Comparison of ENCODE assay signal across 13 mouse cellular contexts in the genomic region with DNA sequence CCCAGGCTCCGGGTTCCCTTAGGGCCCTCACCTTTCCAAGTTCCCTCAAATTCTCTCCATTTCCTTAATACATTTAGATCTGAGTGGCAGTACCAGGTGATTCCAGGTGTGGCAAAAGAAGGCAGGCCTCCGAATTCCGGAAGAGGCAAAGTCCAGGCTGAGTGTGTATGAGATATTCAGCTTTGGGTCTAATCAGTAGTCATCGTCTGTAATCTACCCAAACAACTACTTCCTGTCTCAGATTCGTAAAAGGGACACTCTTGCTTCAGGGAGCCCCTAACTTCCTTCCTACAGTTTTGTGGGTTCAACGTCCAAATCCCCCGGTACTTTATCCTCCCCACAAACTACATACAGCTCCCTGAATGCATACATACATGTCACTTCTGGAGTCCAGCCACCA. TPM values are rescaled to one million over a fixed set of nuclear protein-coding genes. Genes with fewer than 3 reads are reported as not detected.
DNase-seq lines count a peak whose midpoint lies in the region; ATAC-seq and TF ChIP-seq lines count a peak whose summit lies in the region.
"Had no signal": no experiment of that assay in that cellular context is flagged by ENCODE, and none has a peak within 500 bp of the region (broad histone marks: within the 10 kb centered on the region; RNA-seq: fewer than 3 reads in every experiment).

A gene (minus strand): TSS at position 81 of the 400 bp plus-strand sequence.

- no peaks in the 10 kb centered on the region for H3K36me3 ChIP-seq in embryonic facial prominence, embryonic 13.5 days
- H3K36me3 ChIP-seq in embryonic facial prominence, embryonic 10.5 days (replicated peaks) = no peaks in the 10 kb centered on the region
- H3K36me3 ChIP-seq in MEL (ENCODE audit: control insufficient read depth in 1 of 2, insufficient read depth in 2 of 2, low read length in 2 of 2) = peaks cover 0 to 7% of the 10 kb centered on the region in 2 experiments; a peak in 2 of 4 replicates
- peaks cover 3% of the 10 kb centered on the region; the same call in 1 of the 2 replicates for H3K36me3 ChIP-seq in intestine, postnatal 0 days (ENCODE audit: control insufficient read depth, insufficient read depth)
- no peaks in the 10 kb centered on the region for H3K36me3 ChIP-seq in midbrain, embryonic 14.5 days (ENCODE audit: control insufficient read depth, insufficient read depth, low read length)
- no peaks in the 10 kb centered on the region for H3K36me3 ChIP-seq in forebrain, postnatal 0 days (ENCODE audit: insufficient read depth)
- H3K36me3 ChIP-seq: hindbrain, embryonic 12.5 days had no signal

- no peak within 1 kb of the TSS for H3K27ac ChIP-seq in embryonic facial prominence, embryonic 13.5 days
- no peak within 1 kb of the TSS for H3K27ac ChIP-seq in embryonic facial prominence, embryonic 10.5 days (replicated peaks)
- peak within 1 kb of the TSS; percentile 15; the same call in 1 of the 2 replicates for H3K27ac ChIP-seq in MEL (ENCODE audit: control insufficient read depth, low read depth, low read length)
- peak within 1 kb of the TSS; percentile 82 for H3K27ac ChIP-seq in intestine, postnatal 0 days (ENCODE audit: low read depth, low read length)
- no peak within 1 kb of the TSS for H3K27ac ChIP-seq in midbrain, embryonic 14.5 days (replicated peaks; ENCODE audit: low read depth, low read length)
- no peak within 1 kb of the TSS for H3K27ac ChIP-seq in forebrain, postnatal 0 days (ENCODE audit: low read depth, low read length)
- H3K27ac ChIP-seq: hindbrain, embryonic 12.5 days had no signal

- TF ChIP-seq CTCF in MEL (IDR thresholded peaks at IDR 0.05 in 2 of 3, conservative IDR thresholded peaks at IDR 0.05 in 1 of 3; ENCODE audit: control insufficient read depth in 1 of 3, insufficient read depth in 1 of 3, low read depth in 2 of 3, low read length in 3 of 3, poor library complexity in 1 of 3, severe bottlenecking in 1 of 3) = no peak
- no peak for TF ChIP-seq CTCF in intestine, postnatal 0 days (IDR thresholded peaks at IDR 0.05; ENCODE audit: low read depth)
- TF ChIP-seq CTCF in forebrain, postnatal 0 days (IDR thresholded peaks at IDR 0.05; ENCODE audit: low read depth) = no peak

- H3K4me2 ChIP-seq in embryonic facial prominence, embryonic 13.5 days = 0 out of 2 replicates have a peak within 1 kb of the TSS, but pooled peaks have one; percentile 59
- peak within 1 kb of the TSS; percentile 77 for H3K4me2 ChIP-seq in intestine, postnatal 0 days (replicated peaks; ENCODE audit: low read depth)
- H3K4me2 ChIP-seq in midbrain, embryonic 14.5 days (ENCODE audit: low read length) = no peak within 1 kb of the TSS
- H3K4me2 ChIP-seq in forebrain, postnatal 0 days (ENCODE audit: low read depth) = no peak within 1 kb of the TSS

- TF ChIP-seq RAD21 in MEL (IDR thresholded peaks at IDR 0.05; ENCODE audit: low read depth, low read length) = no peak

- no peak for ATAC-seq in embryonic facial prominence, embryonic 13.5 days (ENCODE audit: insufficient number of reproducible peaks, insufficient read depth, low FRiP score, low TSS enrichment, low read depth)
- ATAC-seq in intestine, postnatal 0 days = peak; percentile 87
- 0 out of 2 replicates have a peak, but pooled peaks have one; percentile 20 for ATAC-seq in megakaryocyte, adult 5-6 weeks (ENCODE audit: poor library complexity, severe bottlenecking)
- no peak for ATAC-seq in midbrain, embryonic 14.5 days (ENCODE audit: low FRiP score, low TSS enrichment)
- ATAC-seq in forebrain, postnatal 0 days = no peak

- no peak within 1 kb of the TSS for H3K4me3 ChIP-seq in embryonic facial prominence, embryonic 13.5 days
- H3K4me3 ChIP-seq in embryonic facial prominence, embryonic 10.5 days = no peak within 1 kb of the TSS; the same call in 1 of the 2 replicates
- peak within 1 kb of the TSS; percentile 8 to 53; a peak in 3 of 4 replicates for H3K4me3 ChIP-seq in MEL (ENCODE audit: control insufficient read depth in 1 of 2, insufficient read depth in 1 of 2, low read depth in 2 of 2, low read length in 2 of 2)
- H3K4me3 ChIP-seq in intestine, postnatal 0 days (ENCODE audit: low read depth, low read length) = peak within 1 kb of the TSS; percentile 45
- H3K4me3 ChIP-seq in midbrain, embryonic 14.5 days (replicated peaks; ENCODE audit: low read depth, low read length) = no peak within 1 kb of the TSS
- no peak within 1 kb of the TSS for H3K4me3 ChIP-seq in forebrain, postnatal 0 days (ENCODE audit: low read depth, low read length)

- H3K9me3 ChIP-seq in embryonic facial prominence, embryonic 13.5 days = no peaks in the 10 kb centered on the region
- H3K9me3 ChIP-seq in embryonic facial prominence, embryonic 10.5 days = no peaks in the 10 kb centered on the region
- no peaks in the 10 kb centered on the region for H3K9me3 ChIP-seq in MEL (replicated peaks; ENCODE audit: insufficient read depth, low read length)
- H3K9me3 ChIP-seq in intestine, postnatal 0 days (ENCODE audit: control insufficient read depth) = no peaks in the 10 kb centered on the region
- no peaks in the 10 kb centered on the region for H3K9me3 ChIP-seq in midbrain, embryonic 14.5 days (ENCODE audit: control insufficient read depth, low read length)
- H3K9me3 ChIP-seq in forebrain, postnatal 0 days (ENCODE audit: low read length) = no peaks in the 10 kb centered on the region
- H3K9me3 ChIP-seq: hindbrain, embryonic 12.5 days had no signal

- TF ChIP-seq POLR2A in MEL (IDR thresholded peaks at IDR 0.05; ENCODE audit: control insufficient read depth in 1 of 2, insufficient read depth in 1 of 2, low read depth in 1 of 2, low read length in 2 of 2, poor library complexity in 1 of 2) = no peak

- DNase-seq in embryonic facial prominence, embryonic 10.5 days (ENCODE audit: low spot score) = no peak
- DNase-seq in MEL (ENCODE audit: low read depth, low spot score) = peak; percentile 54
- DNase-seq in frontal cortex, postnatal 25 days (ENCODE audit: low spot score in 2 of 2) = no peak
- DNase-seq in midbrain, embryonic 14.5 days = no peak
- no peak for DNase-seq in forebrain, postnatal 0 days
- DNase-seq: cerebellum, postnatal 25 days; lung, embryonic 14.5 days; right cerebral cortex, postnatal 4 days had no signal

- no peak within 1 kb of the TSS for H3K9ac ChIP-seq in embryonic facial prominence, embryonic 13.5 days
- peak within 1 kb of the TSS; percentile 32 for H3K9ac ChIP-seq in MEL (ENCODE audit: control insufficient read depth, low read depth, low read length, poor library complexity, severe bottlenecking)
- peak within 1 kb of the TSS; percentile 50 for H3K9ac ChIP-seq in intestine, postnatal 0 days (ENCODE audit: low read depth, low read length)
- H3K9ac ChIP-seq in midbrain, embryonic 14.5 days (replicated peaks; ENCODE audit: low read length) = no peak within 1 kb of the TSS
- no peak within 1 kb of the TSS for H3K9ac ChIP-seq in forebrain, postnatal 0 days
- H3K9ac ChIP-seq: lung, embryonic 14.5 days had no signal

- no peaks in the 10 kb centered on the region for H3K27me3 ChIP-seq in embryonic facial prominence, embryonic 13.5 days
- H3K27me3 ChIP-seq in embryonic facial prominence, embryonic 10.5 days (replicated peaks; ENCODE audit: low read depth, poor library complexity, severe bottlenecking) = no peaks in the 10 kb centered on the region
- H3K27me3 ChIP-seq in MEL (ENCODE audit: control insufficient read depth in 1 of 2, insufficient read depth in 2 of 2, low read length in 2 of 2) = no peaks in the 10 kb centered on the region
- no peaks in the 10 kb centered on the region for H3K27me3 ChIP-seq in intestine, postnatal 0 days (replicated peaks; ENCODE audit: control insufficient read depth, insufficient read depth, low read length)
- H3K27me3 ChIP-seq in midbrain, embryonic 14.5 days (ENCODE audit: control insufficient read depth, insufficient read depth, low read length) = no peaks in the 10 kb centered on the region
- no peaks in the 10 kb centered on the region for H3K27me3 ChIP-seq in forebrain, postnatal 0 days (ENCODE audit: insufficient read depth, low read length)

- no peaks in the 10 kb centered on the region for H3K79me2 ChIP-seq in MEL (ENCODE audit: control insufficient read depth, insufficient read depth, low read length, poor library complexity)

- TF ChIP-seq EP300 in MEL (IDR thresholded peaks at IDR 0.05; ENCODE audit: low read depth in 1 of 2, low read length in 2 of 2) = peak; percentile 65 to 75

- no peaks in the 10 kb centered on the region for H3K4me1 ChIP-seq in embryonic facial prominence, embryonic 13.5 days
- no peaks in the 10 kb centered on the region for H3K4me1 ChIP-seq in embryonic facial prominence, embryonic 10.5 days
- peaks cover 0 to 18% of the 10 kb centered on the region in 2 experiments; a peak in 3 of 4 replicates for H3K4me1 ChIP-seq in MEL (ENCODE audit: control insufficient read depth in 1 of 2, insufficient read depth in 2 of 2, low read length in 2 of 2)
- H3K4me1 ChIP-seq in intestine, postnatal 0 days (replicated peaks; ENCODE audit: control insufficient read depth, insufficient read depth, low read length) = peaks cover 6% of the 10 kb centered on the region; the same call in 1 of the 2 replicates
- no peaks in the 10 kb centered on the region for H3K4me1 ChIP-seq in midbrain, embryonic 14.5 days (ENCODE audit: control insufficient read depth, insufficient read depth, low read length)
- no peaks in the 10 kb centered on the region for H3K4me1 ChIP-seq in forebrain, postnatal 0 days (ENCODE audit: insufficient read depth)
- H3K4me1 ChIP-seq: hindbrain, embryonic 12.5 days had no signal

- WGBS in embryonic facial prominence, embryonic 13.5 days = 74% methylated on average over 7 of the region's 7 CpGs
- 84% methylated on average over 7 of the region's 7 CpGs for WGBS in embryonic facial prominence, embryonic 10.5 days
- 31% methylated on average over 7 of the region's 7 CpGs for WGBS in intestine, postnatal 0 days
- WGBS in midbrain, embryonic 14.5 days = 90% methylated on average over 7 of the region's 7 CpGs
- WGBS in forebrain, postnatal 0 days = 87% methylated on average over 7 of the region's 7 CpGs

TF ChIP-seq in MEL, 35 proteins besides CTCF, POLR2A, EP300 and RAD21 (continues in another document):
- no peak for TF ChIP-seq POLR2AphosphoS2 (IDR thresholded peaks at IDR 0.05; ENCODE audit: low read length)
- TF ChIP-seq NELFE (IDR thresholded peaks at IDR 0.05; ENCODE audit: low read depth, low read length) = no peak

RNA-seq across cellular contexts. Expression of the gene that starts here (rescaled TPM):
- 0.24 and 0.45 TPM in 2 replicates for polyA plus RNA-seq in embryonic facial prominence, embryonic 13.5 days (2015; fragmentation: Nextera tagmentation; extraction: Ambion mirVana)
- polyA plus RNA-seq in embryonic facial prominence, embryonic 10.5 days (2016; fragmentation: Nextera tagmentation; extraction: Ambion mirVana) = 0.14 and 0.20 TPM in 2 replicates
- total RNA-seq in MEL (2012; rRNA removed) = 0.31 and 0.39 TPM in 2 replicates
- polyA plus RNA-seq in MEL (2012; ENCODE audit: insufficient read depth in 1 of 2, insufficient read length in 2 of 2, low read depth in 1 of 2, low replicate concordance in 2 of 2, missing spikeins in 1 of 2) = 1 to 10 TPM in 1 of 2 experiments, not detected in 1; 1.4 TPM
- polyA plus RNA-seq in intestine, postnatal 0 days (2015; fragmentation: Nextera tagmentation; extraction: Ambion mirVana) = 20.7 and 21.5 TPM in 2 replicates
- total RNA-seq in megakaryocyte, adult 5-6 weeks (2015) = 11.4 and 13.3 TPM in 2 replicates
- total RNA-seq in megakaryocyte, adult 5-6 weeks (2017) = 15.5 and 18.0 TPM in 2 replicates
- 0.12 and 0.42 TPM in 2 replicates for polyA plus RNA-seq in midbrain, embryonic 14.5 days (2014; fragmentation: Nextera tagmentation; extraction: Ambion mirVana)
- total RNA-seq in forebrain, postnatal 0 days (2014; rRNA removed) = not detected in 2 replicates
- 0.18 TPM in 1 of 2 replicates, not detected in the other for polyA plus RNA-seq in forebrain, postnatal 0 days (2015; fragmentation: Nextera tagmentation; extraction: Ambion mirVana)
- total RNA-seq: left cerebral cortex, adult 18-20 months had no signal
- polyA plus RNA-seq: lung, embryonic 14.5 days had no signal

Comparison
In these comparisons a context has a peak if more than half of its experiments do, and no peak if none do; other contexts are left out.
1. ATAC-seq: peak in intestine, postnatal 0 days (single experiment) and megakaryocyte, adult 5-6 weeks (single experiment); none in embryonic facial prominence, embryonic 13.5 days (single experiment), midbrain, embryonic 14.5 days (single experiment) and forebrain, postnatal 0 days (single experiment).
2. H3K27ac ChIP-seq: peak in MEL (single experiment) and intestine, postnatal 0 days (single experiment); none in embryonic facial prominence, embryonic 13.5 days (single experiment), embryonic facial prominence, embryonic 10.5 days (single experiment), midbrain, embryonic 14.5 days (single experiment) and forebrain, postnatal 0 days (single experiment).
3. H3K4me2 ChIP-seq: peak in embryonic facial prominence, embryonic 13.5 days (single experiment) and intestine, postnatal 0 days (single experiment); none in midbrain, embryonic 14.5 days (single experiment) and forebrain, postnatal 0 days (single experiment).
4. H3K4me3 ChIP-seq: peak in MEL (2 of 2) and intestine, postnatal 0 days (single experiment); none in embryonic facial prominence, embryonic 13.5 days (single experiment), embryonic facial prominence, embryonic 10.5 days (single experiment), midbrain, embryonic 14.5 days (single experiment) and forebrain, postnatal 0 days (single experiment).
5. H3K9ac ChIP-seq: peak in MEL (single experiment) and intestine, postnatal 0 days (single experiment); none in embryonic facial prominence, embryonic 13.5 days (single experiment), midbrain, embryonic 14.5 days (single experiment) and forebrain, postnatal 0 days (single experiment).